Mouse (Mus musculus) neural tube, embryonic 12.5 days (tissue): ENCODE measurements at regions not wholly inside any gene's neighbourhood (a gene's known extent, or its start where the extent isn't known, plus 50 kb on each side); places are given as distances from the start of the nearest gene placed in this dataset.
"Not testable (repeated sequence)": the region's sequence is repeated elsewhere in the genome, so short reads cannot be mapped to it uniquely, and the experiment has no call there.

ENCODE experiments used
- ATAC-seq: fragments of 200-750 bp; cut with Nextera tagmentation; 2 replicates; pipeline ENCODE4 v1.8.0; 2017; ENCODE audit warnings: low read depth, mild to moderate bottlenecking, moderate TSS enrichment, moderate library complexity; ENCODE audit not compliant: low FRiP score
- H3K27ac ChIP-seq: fragments of 300-500 bp; sonication (generic); 2 replicates; pipeline ENCODE4 v1.5.1; 2016
- H3K27me3 ChIP-seq: fragments of 300-500 bp; sonication (generic); replicated peaks from 2 replicates; pipeline ENCODE4 v1.6.1; 2016; ENCODE audit warnings: mild to moderate bottlenecking
- H3K36me3 ChIP-seq: fragments of 300-500 bp; sonication (generic); 2 replicates; pipeline ENCODE4 v1.6.1; 2016; ENCODE audit warnings: mild to moderate bottlenecking
- H3K4me1 ChIP-seq: fragments of 300-500 bp; sonication (generic); 2 replicates; pipeline ENCODE4 v1.6.1; 2016
- H3K4me2 ChIP-seq: fragments of 300-500 bp; sonication (generic); replicated peaks from 2 replicates; pipeline ENCODE4 v1.6.1; 2016; ENCODE audit warnings: mild to moderate bottlenecking
- H3K4me3 ChIP-seq: fragments of 300-500 bp; sonication (generic); 2 replicates; pipeline ENCODE4 v1.5.1; 2016
- H3K9ac ChIP-seq: fragments of 300-500 bp; sonication (generic); 2 replicates; pipeline ENCODE4 v1.6.1; 2016; ENCODE audit warnings: mild to moderate bottlenecking
- H3K9me3 ChIP-seq: fragments of 300-500 bp; sonication (generic); 2 replicates; pipeline ENCODE4 v1.6.1; 2016; ENCODE audit warnings: mild to moderate bottlenecking
- WGBS: fragments of 180-500 bp; shearing (Covaris S2); methylation state at CpG from one replicate; pipeline ENCODE4 v1.1.7; 2016; 5-methylcytosine and 5-hydroxymethylcytosine counted together

- Histone ChIP-seq H3K9me3 (no peaks in the 10 kb centered on the region), H3K4me1 (no peaks in the 10 kb centered on the region), H3K36me3 (no peaks in the 10 kb centered on the region), H3K4me3 (no peak overlapping the region), H3K27me3 (no peaks in the 10 kb centered on the region), H3K27ac (no peak overlapping the region), H3K9ac (no peak overlapping the region), H3K4me2 (no peak overlapping the region)
- ATAC-seq, result no peak
- whole genome bisulfite sequencing, result 85% methylated on average over 2 of the region's 2 CpGs
Observed at GRCm38 (mm10) chr5:45382804-45383203, 67.2 kb downstream of the Qdpr start.

- Histone ChIP-seq H3K4me1 (no peaks in the 10 kb centered on the region), H3K27ac (no peak overlapping the region), H3K27me3 (no peaks in the 10 kb centered on the region), H3K4me2 (no peak overlapping the region), H3K9me3 (no peaks in the 10 kb centered on the region), H3K9ac (no peak overlapping the region), H3K4me3 (no peak overlapping the region), H3K36me3 (no peaks in the 10 kb centered on the region)
- 8% methylated on average over 2 of the region's 2 CpGs for WGBS
- ATAC-seq, result no peak
Observed at GRCm38 (mm10) chr5:45378486-45378885, 71.5 kb downstream of the Qdpr start.

DNA sequence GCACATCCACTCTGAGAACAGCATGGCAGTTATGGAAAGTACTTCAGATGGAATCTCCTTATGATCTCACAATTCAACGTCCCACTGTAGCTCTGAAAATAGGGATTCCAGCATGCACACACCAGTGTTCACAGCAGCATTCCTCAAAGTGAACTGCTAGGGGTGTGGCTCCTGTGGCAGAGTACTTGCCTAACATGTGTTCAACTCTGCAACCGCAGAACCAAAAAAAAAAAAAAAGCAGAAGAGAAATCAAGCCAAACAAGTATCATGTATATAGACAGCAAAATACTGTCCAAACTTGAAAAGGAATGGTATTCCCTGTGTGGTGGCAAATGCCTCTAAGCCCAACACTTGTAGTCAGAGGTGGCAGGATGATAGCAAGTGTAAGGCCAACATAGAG is 77.0 kb downstream of the Qdpr start:
- Histone ChIP-seq H3K4me1 (no peaks in the 10 kb centered on the region), H3K4me3 (no peak overlapping the region), H3K36me3 (no peaks in the 10 kb centered on the region), H3K9ac (no peak overlapping the region), H3K27me3 (no peaks in the 10 kb centered on the region), H3K4me2 (no peak overlapping the region), H3K9me3 (no peaks in the 10 kb centered on the region), H3K27ac (no peak overlapping the region)
- 91% methylated on average over 2 of the region's 2 CpGs for WGBS
- ATAC-seq, result no peak

DNA sequence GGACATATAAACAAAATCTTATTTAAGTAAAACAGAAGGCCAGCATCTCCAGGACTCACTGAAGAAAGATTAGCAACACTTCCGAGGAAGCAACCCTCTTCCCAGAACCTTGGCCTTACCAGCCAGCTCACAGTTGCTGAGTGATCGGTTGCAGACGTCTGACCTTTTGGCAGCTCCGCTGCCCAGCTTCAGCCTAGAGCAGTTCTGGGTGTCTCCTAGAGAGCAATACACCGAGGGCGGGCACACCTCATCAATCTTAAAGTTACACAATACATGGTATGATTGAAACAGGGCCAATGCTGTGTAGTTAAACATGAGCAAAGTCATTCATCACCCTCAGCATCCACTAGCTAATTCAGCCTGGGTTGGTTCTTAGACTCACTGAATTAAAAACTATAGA is 81.6 kb downstream of the Qdpr start:
- ATAC-seq, result no peak
- no peak overlapping the region for H3K27ac ChIP-seq
- WGBS, result 53% methylated on average over 6 of the region's 6 CpGs

GRCm38 (mm10) chr5:45360189-45360588 is 89.8 kb downstream of the Qdpr start:
- Histone ChIP-seq H3K9ac (no peak overlapping the region), H3K9me3 (no peaks in the 10 kb centered on the region), H3K4me3 (no peak overlapping the region), H3K27ac (no peak overlapping the region), H3K4me1 (no peaks in the 10 kb centered on the region), H3K4me2 (no peak overlapping the region), H3K36me3 (no peaks in the 10 kb centered on the region), H3K27me3 (no peaks in the 10 kb centered on the region)
- ATAC-seq, result no peak

More for the DNA sequence above, 81.6 kb downstream of the Qdpr start:
- no peaks in the 10 kb centered on the region for H3K36me3 ChIP-seq
- H3K4me3 ChIP-seq, result no peak overlapping the region
- no peak overlapping the region for H3K4me2 ChIP-seq
- H3K9me3 ChIP-seq, result no peaks in the 10 kb centered on the region
- no peaks in the 10 kb centered on the region for H3K4me1 ChIP-seq
- H3K9ac ChIP-seq, result no peak overlapping the region
- H3K27me3 ChIP-seq, result no peaks in the 10 kb centered on the region

DNA sequence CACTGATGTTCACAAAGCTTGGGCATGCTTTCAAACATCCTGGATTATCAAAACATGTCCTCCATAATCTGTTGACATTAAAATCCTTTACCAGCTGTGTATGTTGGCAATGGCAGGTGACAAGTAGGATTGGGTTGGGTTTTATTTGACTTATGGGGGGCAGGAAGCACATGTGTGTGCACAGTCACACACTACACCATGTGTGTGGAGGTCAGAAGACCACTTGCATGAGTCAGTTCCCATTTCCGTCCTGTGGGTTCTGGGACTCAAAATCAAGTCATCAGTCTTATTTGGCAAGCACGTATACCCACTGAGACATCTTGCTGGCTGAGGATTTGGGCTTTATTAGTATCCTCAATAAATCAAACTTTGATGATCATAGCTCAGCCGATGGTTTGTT is 109.6 kb downstream of the Qdpr start:
- 80% methylated on average over 3 of the region's 3 CpGs for WGBS
- H3K9ac ChIP-seq, result no peak overlapping the region

DNA sequence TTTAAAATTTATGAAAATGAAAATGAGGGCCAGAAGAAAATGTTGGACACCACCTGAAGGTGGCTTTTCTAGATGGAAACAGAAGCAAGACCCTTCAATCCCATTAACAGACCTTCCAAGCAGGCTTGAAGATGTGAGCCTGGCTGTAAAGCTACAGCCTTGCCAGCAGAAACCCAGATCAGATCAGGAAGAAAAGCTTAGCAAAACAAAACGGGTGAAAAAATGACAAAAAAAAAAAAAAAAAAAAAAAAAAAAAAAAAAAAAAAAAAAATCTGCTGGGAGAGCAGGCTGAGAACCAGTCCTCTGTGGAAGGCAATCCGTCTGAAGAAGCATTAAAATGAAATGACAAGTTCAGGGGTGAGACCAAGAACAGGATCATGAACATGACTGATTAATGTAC is 113.2 kb downstream of the Qdpr start:
- Histone ChIP-seq H3K4me3 (no peak overlapping the region), H3K4me1 (no peaks in the 10 kb centered on the region), H3K36me3 (no peaks in the 10 kb centered on the region), H3K27me3 (no peaks in the 10 kb centered on the region), H3K27ac (no peak overlapping the region), H3K9me3 (no peaks in the 10 kb centered on the region), H3K4me2 (no peak overlapping the region), H3K9ac (no peak overlapping the region)
- ATAC-seq, result no peak
- WGBS, result 55% methylated on average over 2 of the region's 2 CpGs

More for the DNA sequence above, 109.6 kb downstream of the Qdpr start:
- Histone ChIP-seq H3K36me3 (no peaks in the 10 kb centered on the region), H3K27me3 (no peaks in the 10 kb centered on the region), H3K9me3 (no peaks in the 10 kb centered on the region), H3K4me3 (no peak overlapping the region), H3K4me2 (no peak overlapping the region), H3K27ac (no peak overlapping the region), H3K4me1 (no peaks in the 10 kb centered on the region)
- ATAC-seq, result no peak

GRCm38 (mm10) chr5:45324468-45324867 is 125.6 kb downstream of the Qdpr start:
- WGBS, result 70% methylated on average over 2 of the region's 2 CpGs
- not testable (repeated sequence) for H3K36me3 ChIP-seq, H3K4me1 ChIP-seq, H3K9me3 ChIP-seq, H3K9ac ChIP-seq, H3K27ac ChIP-seq, ATAC-seq, H3K4me2 ChIP-seq, H3K4me3 ChIP-seq, H3K27me3 ChIP-seq

- Histone ChIP-seq H3K27ac (no peak overlapping the region), H3K4me3 (no peak overlapping the region), H3K9me3 (no peaks in the 10 kb centered on the region), H3K4me1 (no peaks in the 10 kb centered on the region), H3K27me3 (no peaks in the 10 kb centered on the region), H3K36me3 (no peaks in the 10 kb centered on the region), H3K4me2 (no peak overlapping the region), H3K9ac (no peak overlapping the region)
- ATAC-seq, result no peak
- WGBS, result 82% methylated on average over 4 of the region's 4 CpGs
Observed at GRCm38 (mm10) chr5:45323500-45323899, 126.5 kb downstream of the Qdpr start.

DNA sequence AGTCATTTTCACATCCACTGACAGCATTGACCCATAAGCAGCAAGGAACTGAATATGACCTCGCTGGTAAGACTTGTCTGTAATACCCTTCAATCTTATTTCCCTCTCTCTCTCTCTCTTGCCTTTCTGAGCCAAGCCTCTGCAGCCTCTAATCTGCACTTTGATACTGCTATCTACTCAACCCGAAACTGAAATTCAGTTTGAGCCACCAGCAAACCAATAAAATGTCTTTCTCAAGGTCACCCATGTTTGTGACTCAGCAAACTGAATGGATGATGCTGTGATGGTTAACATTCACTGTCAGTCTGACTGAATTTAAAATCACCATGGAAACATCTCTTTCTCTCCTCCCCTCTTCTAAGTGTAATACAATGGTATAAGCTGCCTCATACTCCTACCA is 132.0 kb downstream of the Qdpr start:
- no peaks in the 10 kb centered on the region for H3K4me1 ChIP-seq
- no peak overlapping the region for H3K27ac ChIP-seq
- WGBS, result 83% methylated on average over 2 of the region's 2 CpGs
- no peak overlapping the region for H3K4me3 ChIP-seq
- H3K4me2 ChIP-seq, result no peak overlapping the region
- H3K9me3 ChIP-seq, result no peaks in the 10 kb centered on the region
- no peaks in the 10 kb centered on the region for H3K36me3 ChIP-seq
- H3K9ac ChIP-seq, result no peak overlapping the region
- no peaks in the 10 kb centered on the region for H3K27me3 ChIP-seq
- no peak for ATAC-seq

DNA sequence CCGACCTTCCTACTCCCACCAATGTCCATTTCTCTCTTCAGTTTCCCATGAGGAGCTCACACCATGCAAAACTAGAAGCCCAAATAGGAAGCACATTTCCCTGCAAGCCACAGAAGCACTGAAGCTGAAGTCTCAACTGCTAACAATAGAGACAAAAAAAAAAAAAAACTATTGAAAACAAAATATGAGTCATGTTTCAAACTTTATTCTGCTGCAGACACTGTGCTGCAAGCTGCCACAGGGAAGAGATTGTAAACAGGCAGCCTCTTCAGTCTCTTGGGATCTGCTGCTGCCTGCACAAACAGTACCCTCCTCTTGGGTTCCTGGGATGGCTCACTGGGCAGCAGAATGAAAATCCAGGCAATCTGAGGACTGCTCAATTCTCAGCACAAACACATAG is 148.9 kb downstream of the Qdpr start:
- WGBS, result 95% methylated on average over 1 of the region's 1 CpGs
- H3K9me3 ChIP-seq, result no peaks in the 10 kb centered on the region
- ATAC-seq, result no peak
- H3K4me2 ChIP-seq, result no peak overlapping the region
- no peaks in the 10 kb centered on the region for H3K36me3 ChIP-seq
- H3K4me3 ChIP-seq, result no peak overlapping the region
- H3K9ac ChIP-seq, result no peak overlapping the region
- no peak overlapping the region for H3K27ac ChIP-seq
- H3K4me1 ChIP-seq, result no peaks in the 10 kb centered on the region
- H3K27me3 ChIP-seq, result no peaks in the 10 kb centered on the region

GRCm38 (mm10) chr5:45298872-45299271 is 151.2 kb downstream of the Qdpr start:
- Histone ChIP-seq H3K9me3 (no peaks in the 10 kb centered on the region), H3K9ac (no peak overlapping the region), H3K4me3 (no peak overlapping the region), H3K36me3 (no peaks in the 10 kb centered on the region), H3K4me2 (no peak overlapping the region), H3K27ac (no peak overlapping the region), H3K27me3 (no peaks in the 10 kb centered on the region), H3K4me1 (no peaks in the 10 kb centered on the region)
- ATAC-seq, result no peak
- 81% methylated on average over 2 of the region's 2 CpGs for WGBS

DNA sequence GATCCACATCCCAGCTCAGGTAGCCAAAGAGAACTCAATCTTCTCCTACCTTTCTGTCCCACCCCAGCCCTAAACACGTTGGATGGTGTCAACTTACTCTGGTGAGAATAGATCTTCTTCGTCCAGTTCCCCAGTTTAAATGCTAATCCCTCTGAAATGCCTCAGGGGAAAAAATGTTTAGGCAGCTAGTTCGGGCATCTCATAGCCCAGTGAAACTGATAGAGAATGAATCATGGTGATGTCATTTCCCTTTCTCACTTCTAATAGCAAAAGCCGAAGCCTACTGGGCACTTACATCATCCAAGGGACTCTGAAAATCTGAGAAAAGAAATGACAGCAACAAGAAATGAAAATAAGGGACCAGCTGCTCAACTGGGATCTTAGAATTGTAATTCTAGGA is 154.9 kb downstream of the Qdpr start:
- no peak overlapping the region for H3K4me2 ChIP-seq
- ATAC-seq, result no peak
- no peaks in the 10 kb centered on the region for H3K36me3 ChIP-seq
- no peak overlapping the region for H3K27ac ChIP-seq
- no peak overlapping the region for H3K4me3 ChIP-seq
- H3K9me3 ChIP-seq, result no peaks in the 10 kb centered on the region
- WGBS, result 67% methylated on average over 4 of the region's 4 CpGs
- H3K9ac ChIP-seq, result no peak overlapping the region
- H3K4me1 ChIP-seq, result no peaks in the 10 kb centered on the region
- H3K27me3 ChIP-seq, result no peaks in the 10 kb centered on the region
